Mouse (Mus musculus): ENCODE results near the gene Dct.
A peak's percentile ranks its signal among the peaks of the same experiment; 100 is the strongest.

Gene Dct

GRCm38 (mm10) chr14:118042963-118043362 lies 9.1 kb downstream of the Dct start:
- DNase-seq (ENCODE audit: low spot score): peak; percentile 29

GRCm38 (mm10) chr14:118042066-118042762 lies 9.8 kb downstream of the Dct start:
- no peak for DNase-seq (ENCODE audit: low spot score)

- no peak for DNase-seq (ENCODE audit: low spot score)
Observed at GRCm38 (mm10) chr14:118040550-118041250, 11.3 kb downstream of the Dct start.

- peak; percentile 48 for DNase-seq (ENCODE audit: low spot score)
Observed at GRCm38 (mm10) chr14:118039074-118039473, 13.0 kb downstream of the Dct start.

- DNase-seq (ENCODE audit: low spot score): no peak
Observed at GRCm38 (mm10) chr14:118027564-118027963, 24.5 kb downstream of the Dct start.

GRCm38 (mm10) chr14:118021867-118022543 lies 30.0 kb downstream of the Dct start:
- no peak for DNase-seq (ENCODE audit: low spot score)

- no peak for DNase-seq (ENCODE audit: low spot score)
Observed at GRCm38 (mm10) chr14:118019314-118019713, 32.7 kb downstream of the Dct start.

- no peak for DNase-seq (ENCODE audit: low spot score)
Observed at GRCm38 (mm10) chr14:118013237-118013636, 38.8 kb downstream of the Dct start.

GRCm38 (mm10) chr14:118009541-118009940 lies 42.5 kb downstream of the Dct start:
- DNase-seq (ENCODE audit: low spot score): no peak

- DNase-seq (ENCODE audit: low spot score): peak; percentile 39
Observed at GRCm38 (mm10) chr14:118005697-118006096, 46.3 kb downstream of the Dct start.

- DNase-seq (ENCODE audit: low spot score): no peak
Observed at GRCm38 (mm10) chr14:118004434-118004833, 47.6 kb downstream of the Dct start.

GRCm38 (mm10) chr14:117993845-117994244 lies 58.2 kb downstream of the Dct start:
- no peak for DNase-seq (ENCODE audit: low spot score)

- no peak for DNase-seq (ENCODE audit: low spot score)
Observed at GRCm38 (mm10) chr14:117992600-117993256, 59.3 kb downstream of the Dct start.

- DNase-seq (ENCODE audit: low spot score): no peak
Observed at GRCm38 (mm10) chr14:117990203-117990602, 61.8 kb downstream of the Dct start.

GRCm38 (mm10) chr14:117988444-117988843 lies 63.6 kb downstream of the Dct start:
- no peak for DNase-seq (ENCODE audit: low spot score)

GRCm38 (mm10) chr14:117981532-117981931 lies 70.5 kb downstream of the Dct start:
- no peak for DNase-seq (ENCODE audit: low spot score)

GRCm38 (mm10) chr14:117972576-117972975 lies 79.5 kb downstream of the Dct start:
- no peak for DNase-seq (ENCODE audit: low spot score)
